Mouse (Mus musculus) fat pad, adult 2 months (tissue): ENCODE data around the gene Capns1.
A peak's percentile ranks its signal among the peaks of the same experiment; 100 is the strongest.
"Not testable (repeated sequence)": the region's sequence is repeated elsewhere in the genome, so short reads cannot be mapped to it uniquely, and the experiment has no call there.

Source experiments
- DNase-seq: peaks from one replicate; pipeline ENCODE4 v3.0.0-alpha.2; 2011; ENCODE audit warnings: low read depth, low spot score; ENCODE audit errors: extremely low read depth

The Capns1 gene

GRCm38 (mm10) chr7:30198481-30198971 is at the start of gene Capns1:
TSS of gene Capns1 (minus strand) at chr7:30198811.
- DNase-seq = no peak

- DNase-seq = not testable (repeated sequence)
Measured at GRCm38 (mm10) chr7:30237374-30237773, 38.8 kb upstream of the Capns1 start.

DNA sequence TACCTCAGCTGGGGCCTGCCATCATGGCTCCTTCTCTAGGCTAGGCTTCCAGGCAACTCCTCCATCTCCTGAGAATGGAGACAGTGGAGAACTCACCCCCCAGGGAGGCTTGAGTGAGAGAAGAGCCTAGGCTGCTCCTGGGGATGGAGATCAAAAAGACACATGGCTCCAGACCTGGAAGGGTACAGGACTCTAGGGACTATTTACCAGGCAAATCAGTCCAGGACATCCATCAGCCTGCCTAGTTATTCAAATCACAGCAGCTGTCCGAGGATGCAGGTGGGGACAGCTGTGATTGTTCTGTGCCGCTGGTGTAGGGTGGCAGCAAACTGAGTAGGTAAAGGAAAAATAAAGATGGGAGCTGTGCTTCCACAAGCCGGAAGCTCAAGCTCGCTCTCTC is 37.0 kb upstream of the Capns1 start, which contains the start of gene Ovol3:
Ovol3 (minus strand) TSS at position 101 of the 400 bp plus-strand sequence.
- no peak for DNase-seq

GRCm38 (mm10) chr7:30235091-30235490 is 36.5 kb upstream of the Capns1 start:
- DNase-seq = no peak

DNA sequence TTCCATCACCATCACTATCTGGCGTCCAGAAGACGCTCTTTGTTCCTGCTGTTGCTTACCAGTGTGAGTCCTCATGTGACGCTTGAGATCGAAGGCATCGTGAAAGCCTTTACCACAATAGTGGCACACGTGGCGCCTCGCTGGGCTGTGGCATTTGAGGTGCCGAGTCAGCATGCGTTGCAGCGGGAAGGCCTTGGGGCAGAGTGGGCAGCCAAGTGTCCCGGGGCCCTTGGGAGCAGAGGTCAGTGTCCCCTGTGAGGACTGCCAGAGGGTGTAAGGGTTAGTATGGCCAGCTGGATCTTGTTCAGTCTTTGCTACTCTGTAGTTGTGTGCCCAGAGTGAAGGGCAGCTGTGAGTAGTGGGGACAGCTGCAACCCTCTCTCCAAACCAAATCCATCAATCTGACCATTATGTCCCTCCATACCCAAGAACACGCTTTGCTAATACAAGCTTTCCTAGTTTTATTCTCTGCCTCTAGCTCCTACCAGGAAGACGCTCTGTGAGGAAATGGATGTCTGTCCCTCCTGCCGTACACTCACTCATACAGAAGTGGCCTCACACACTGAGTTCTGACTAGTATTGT is 35.8 kb upstream of the Capns1 start:
- DNase-seq = no peak

DNA sequence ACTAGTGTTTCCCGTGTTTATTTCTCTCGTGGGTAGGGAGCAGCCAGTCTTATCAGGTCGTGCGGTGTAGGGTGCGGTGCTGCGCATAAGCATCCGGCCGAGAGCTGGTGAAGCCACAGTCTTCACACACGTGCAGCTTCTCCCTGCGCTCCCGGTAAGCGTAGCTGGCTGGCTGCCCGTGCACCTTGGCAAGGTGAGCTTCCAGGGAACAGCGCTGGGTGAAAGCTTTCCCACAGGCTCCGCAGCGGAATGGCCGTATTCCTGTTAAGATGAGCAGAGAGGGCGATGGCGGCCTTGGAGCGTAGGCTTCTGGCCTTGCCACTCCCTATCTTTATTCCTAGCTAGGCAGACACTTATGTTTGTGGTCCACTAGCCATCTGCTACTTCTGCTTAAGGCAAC is 34.8 kb upstream of the Capns1 start:
- DNase-seq = no peak

- no peak for DNase-seq
Measured at GRCm38 (mm10) chr7:30232631-30233148, 34.1 kb upstream of the Capns1 start.

GRCm38 (mm10) chr7:30231669-30232454 is 33.3 kb upstream of the Capns1 start, which contains the start of the genes Polr2i and Tbcb:
TSS of gene Polr2i (plus strand) at chr7:30231948.
TSS of gene Tbcb (minus strand) at chr7:30232272.
- peak; percentile 94 for DNase-seq

DNA sequence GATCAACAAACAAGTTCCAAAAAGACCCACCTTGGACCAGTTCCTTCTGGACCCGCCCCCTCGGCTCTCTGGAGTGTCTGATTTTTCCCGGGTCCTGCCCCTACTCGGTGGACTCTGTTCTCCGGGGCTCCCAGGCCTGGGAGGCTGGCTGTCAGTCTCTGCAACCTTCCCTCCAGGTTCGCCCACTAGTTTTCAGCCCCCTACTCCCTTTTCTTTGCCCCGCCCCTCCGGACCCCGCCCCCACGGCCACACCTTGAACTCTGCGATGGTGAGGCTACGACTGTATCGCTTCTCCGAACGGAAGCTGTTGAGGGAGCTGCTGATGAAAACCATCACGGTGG is 32.7 kb upstream of the Capns1 start:
- no peak for DNase-seq

DNA sequence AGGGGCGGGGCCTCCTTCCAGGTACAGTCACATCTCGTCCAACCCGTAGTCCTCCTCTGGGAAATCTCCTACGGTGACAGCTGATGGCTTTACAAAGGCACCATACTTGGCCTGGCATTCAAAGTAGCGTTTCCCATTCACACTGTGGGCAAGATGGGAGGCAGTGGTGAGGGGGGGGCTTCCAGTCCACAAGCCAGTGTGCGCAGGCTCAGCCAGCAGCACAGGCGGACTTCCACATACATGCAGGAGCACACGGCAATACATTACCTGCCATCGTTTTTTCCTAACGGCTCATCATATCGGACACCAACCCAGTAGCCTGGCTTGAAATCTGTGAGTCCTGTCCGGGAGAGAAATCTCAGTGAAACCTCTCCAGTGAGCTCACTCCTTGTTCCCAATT is 25.6 kb upstream of the Capns1 start:
- no peak for DNase-seq

- DNase-seq = no peak
Measured at GRCm38 (mm10) chr7:30222205-30222604, 23.6 kb upstream of the Capns1 start.

DNA sequence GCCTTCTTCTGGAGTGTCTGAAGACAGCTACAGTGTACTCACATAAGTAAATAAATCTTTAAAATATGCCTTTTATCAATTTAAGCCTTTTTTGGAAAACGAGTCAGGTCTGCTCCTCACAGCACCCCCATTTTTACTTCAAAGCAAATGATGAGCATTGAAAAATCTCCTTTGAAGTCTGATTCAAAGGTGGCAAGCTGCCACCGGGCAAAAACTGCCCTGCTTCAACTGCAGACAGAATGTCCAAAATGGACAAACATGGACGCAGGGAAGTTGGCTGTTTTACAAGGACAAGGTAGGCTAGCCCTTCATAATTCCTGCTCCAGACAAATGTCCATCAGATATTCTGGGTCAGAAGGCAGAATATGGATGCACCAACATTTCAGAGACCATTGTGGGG is 22.8 kb upstream of the Capns1 start:
- no peak for DNase-seq

- no peak for DNase-seq
Measured at GRCm38 (mm10) chr7:30220008-30220356, 21.4 kb upstream of the Capns1 start.

- no peak for DNase-seq
Measured at GRCm38 (mm10) chr7:30219293-30220007, 20.8 kb upstream of the Capns1 start.

DNA sequence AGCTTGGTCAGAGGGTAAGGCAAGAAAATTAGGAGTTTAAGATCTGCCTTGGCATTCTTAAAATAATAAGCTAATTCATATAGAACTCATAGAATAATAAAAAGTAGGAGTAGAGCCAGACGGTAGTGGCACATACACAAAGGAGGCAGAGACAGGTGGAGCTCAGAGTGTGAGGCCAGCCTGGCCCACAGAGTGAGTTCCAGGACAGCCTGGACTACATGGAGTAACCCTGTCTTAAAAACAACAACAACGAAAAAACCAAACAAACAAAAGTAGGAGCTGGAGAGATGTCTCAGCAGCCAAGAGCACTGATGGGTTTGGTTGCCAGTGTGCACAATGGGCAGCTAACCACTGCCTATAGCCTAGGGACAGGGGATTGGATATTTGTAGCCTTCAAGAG is 18.7 kb upstream of the Capns1 start:
- DNase-seq = no peak

DNA sequence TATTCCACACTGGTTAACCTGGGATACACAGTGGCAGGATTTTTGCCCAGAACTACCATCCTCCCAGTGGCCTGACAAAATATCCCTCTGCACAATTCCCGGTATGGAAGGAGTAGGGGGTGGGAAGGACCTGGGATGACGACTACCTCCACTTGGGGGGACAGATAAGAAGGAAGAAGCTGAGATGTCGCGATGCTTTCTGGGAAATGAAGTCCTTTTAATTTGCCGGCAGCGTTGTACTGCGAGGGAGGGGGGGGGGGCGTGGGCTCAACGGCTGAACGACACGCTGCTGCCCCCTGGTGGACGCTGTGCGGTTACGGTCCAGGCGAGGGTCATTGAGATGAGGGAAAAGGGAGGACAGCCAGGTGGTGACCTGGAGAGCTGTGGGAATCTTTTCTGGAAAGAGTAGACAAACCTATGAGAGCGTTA is 18.1 kb upstream of the Capns1 start:
- DNase-seq = no peak

- DNase-seq = no peak
Measured at GRCm38 (mm10) chr7:30215875-30216274, 17.3 kb upstream of the Capns1 start.

- no peak for DNase-seq
Measured at GRCm38 (mm10) chr7:30213881-30214280, 15.3 kb upstream of the Capns1 start.

DNA sequence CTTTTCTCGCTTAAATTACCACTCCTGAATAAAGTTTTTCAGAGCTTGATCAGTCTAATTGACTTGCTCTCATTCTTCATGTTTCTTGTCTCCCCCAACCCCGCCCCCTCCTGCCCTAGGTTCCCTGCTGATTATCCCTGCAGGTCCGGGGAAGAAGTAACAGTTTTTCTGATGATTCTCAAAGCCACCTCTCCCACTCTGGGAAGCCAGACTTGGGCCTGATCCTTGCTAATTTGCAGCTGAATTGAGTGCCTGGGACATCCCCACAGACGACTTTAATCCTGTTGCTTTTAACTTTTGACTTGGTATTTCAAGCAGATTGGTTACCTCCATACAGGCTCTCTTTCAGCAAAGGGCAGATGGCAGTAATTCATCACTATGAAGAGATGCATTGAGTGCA is 12.4 kb upstream of the Capns1 start:
- DNase-seq = no peak

DNA sequence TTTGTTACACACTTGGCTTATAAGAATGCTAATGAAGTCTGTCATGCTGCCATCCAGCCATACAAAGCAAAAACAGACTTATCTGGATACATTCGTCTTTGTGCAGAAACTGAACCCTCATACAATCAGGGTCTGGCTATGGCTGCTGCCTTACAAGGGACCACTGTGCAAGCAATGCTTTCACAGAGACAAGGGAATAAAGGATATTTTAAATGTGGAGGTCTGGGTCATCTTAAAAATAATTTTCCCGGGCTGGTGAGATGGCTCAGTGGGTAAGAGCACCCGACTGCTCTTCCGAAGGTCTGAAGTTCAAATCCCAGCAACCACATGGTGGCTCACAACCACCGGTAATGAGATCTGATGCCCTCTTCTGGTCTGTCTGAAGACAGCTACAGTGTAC is 7.8 kb upstream of the Capns1 start:
- not testable (repeated sequence) for DNase-seq

DNA sequence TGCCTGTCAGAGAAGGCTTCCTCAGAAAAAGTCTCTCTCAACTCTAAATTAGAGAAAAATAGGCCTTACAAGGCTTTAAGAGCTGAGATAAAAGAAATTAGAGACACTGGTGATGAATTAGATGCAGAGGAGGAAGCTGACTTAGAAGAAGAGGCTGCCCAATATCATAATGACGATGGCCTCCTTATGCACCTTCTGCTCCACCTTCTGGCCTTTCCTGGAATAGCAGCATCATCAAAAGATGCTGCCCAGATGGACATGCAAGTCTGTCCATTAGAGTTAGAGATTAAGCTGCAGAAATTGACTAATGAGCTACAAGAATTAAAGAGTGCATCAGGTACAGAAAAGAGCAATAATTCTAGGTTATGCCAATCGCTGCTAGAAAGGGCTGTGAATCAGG is 6.8 kb upstream of the Capns1 start:
- no peak for DNase-seq

- no peak for DNase-seq
Measured at GRCm38 (mm10) chr7:30204380-30204779, 5.8 kb upstream of the Capns1 start.
